Mouse (Mus musculus): ENCODE data around the gene Olfr654. TPM values are rescaled to one million over a fixed set of nuclear protein-coding genes. Genes with fewer than 3 reads are reported as not detected.

Olfr654 gene
- not detected for polyA plus RNA-seq (2017; shearing (Covaris generic))

GRCm38 (mm10) chr7:104586725-104587124 is at the start of gene Olfr654:
Olfr654 (plus strand) TSS chr7:104587025.

DNA sequence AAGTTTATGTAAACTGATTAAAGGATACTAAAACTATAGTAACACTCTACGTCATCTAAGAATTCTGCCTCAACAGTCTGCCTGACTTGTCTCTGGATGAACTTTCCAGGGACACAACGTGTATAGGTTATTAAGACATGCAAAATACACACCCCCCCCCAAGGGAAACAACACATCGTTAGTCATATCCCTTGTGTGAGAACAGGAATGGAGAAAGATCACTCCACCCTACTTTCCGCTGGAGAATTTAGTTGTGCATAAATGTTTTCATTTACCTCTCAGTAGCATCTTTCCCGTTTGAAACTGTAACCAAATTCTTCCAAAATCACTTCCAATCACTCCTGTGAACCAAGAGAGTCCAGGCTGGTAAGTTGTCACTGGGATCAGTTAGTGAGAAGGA is 37.0 kb upstream of the Olfr654 start, which contains the start of gene Olfr651:
Gene Olfr651 (plus strand): TSS at position 301 of the 400 bp plus-strand sequence.

DNA sequence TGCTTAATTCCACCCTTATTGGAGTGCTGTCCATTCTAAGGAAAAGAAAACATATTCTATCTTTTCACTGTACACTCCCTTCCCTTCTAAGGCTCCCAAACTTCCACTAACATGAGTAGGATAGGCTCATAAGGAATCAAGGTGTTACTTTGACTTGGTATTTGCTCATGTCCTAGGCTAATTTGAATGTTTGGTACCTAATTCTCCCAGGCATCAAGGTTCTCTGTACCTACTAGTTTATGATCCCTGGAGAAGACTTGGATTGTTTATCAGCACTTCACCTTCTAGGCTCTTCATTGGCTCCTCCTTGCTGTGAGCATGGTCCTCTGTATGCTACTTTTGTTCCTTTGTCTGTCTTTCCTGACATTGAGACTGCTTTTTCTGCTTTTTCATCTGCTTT is 26.2 kb upstream of the Olfr654 start, which contains the start of gene Olfr652:
Gene Olfr652 (plus strand): TSS at position 301 of the 400 bp plus-strand sequence.

DNA sequence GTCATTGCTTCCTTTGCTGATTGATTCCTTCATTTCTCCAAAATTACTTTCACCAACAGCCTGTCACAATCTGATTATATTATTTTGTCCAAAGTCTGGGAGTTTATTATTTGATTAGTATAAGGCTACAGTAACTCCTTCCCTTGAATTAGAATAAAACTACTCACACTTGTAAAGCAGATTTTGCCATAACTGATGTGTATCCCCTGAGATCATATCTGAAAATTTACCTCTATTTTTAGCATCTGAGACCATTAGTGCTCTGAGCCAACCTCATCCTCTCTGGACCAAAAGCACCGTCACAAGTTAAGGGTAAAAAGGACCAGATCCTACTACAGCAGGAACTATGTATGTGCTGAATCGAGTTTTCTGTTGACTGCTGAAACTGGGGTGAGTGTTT is 9.8 kb upstream of the Olfr654 start, which contains the start of gene Olfr653:
Gene Olfr653 (plus strand): TSS at position 301 of the 400 bp plus-strand sequence.

DNA sequence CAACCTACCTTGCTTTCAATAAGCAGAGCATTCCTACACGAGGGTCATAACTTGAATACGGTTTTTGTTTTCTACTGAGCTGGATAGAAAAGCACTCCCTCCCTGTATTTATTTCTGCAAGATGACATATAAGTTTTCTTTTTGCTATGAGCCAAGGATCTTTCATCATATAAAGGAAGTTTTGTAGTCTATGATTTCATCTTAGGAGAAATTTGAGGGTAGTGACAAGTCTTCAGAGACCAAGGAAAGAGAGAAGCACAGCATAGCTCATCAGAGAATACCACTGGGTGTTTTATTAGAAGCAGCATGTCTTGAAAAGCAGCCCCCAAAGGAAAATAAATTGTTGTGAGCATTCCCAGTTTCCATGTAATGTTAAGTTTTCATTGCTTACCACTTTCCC is 14.9 kb downstream of the Olfr654 start, which contains the start of gene Olfr655:
Gene Olfr655 (minus strand): TSS at position 101 of the 400 bp plus-strand sequence.

GRCm38 (mm10) chr7:104613655-104614054 is 26.8 kb downstream of the Olfr654 start, which contains the start of gene Olfr656:
Olfr656 (plus strand) TSS chr7:104613955.

GRCm38 (mm10) chr7:104624494-104624893 is 37.7 kb downstream of the Olfr654 start, which contains the start of gene Olfr657:
Olfr657 (plus strand) TSS chr7:104624794.

Other genes with a start within 250 kb of the Olfr654 start
- 8.7 TPM for gene Trim12c, start 233.7 kb upstream of the Olfr654 start, polyA plus RNA-seq (2017; shearing (Covaris generic))
- gene Trim30b, start 217.1 kb upstream of the Olfr654 start, polyA plus RNA-seq (2017; shearing (Covaris generic)): 0.22 TPM
- gene Trim30c, start 186.2 kb upstream of the Olfr654 start, polyA plus RNA-seq (2017; shearing (Covaris generic)): not detected
- gene Trim30a, start 121.8 kb upstream of the Olfr654 start, polyA plus RNA-seq (2017; shearing (Covaris generic)): 30.3 TPM
- 7.6 TPM for gene Trim30d, start 79.2 kb upstream of the Olfr654 start, polyA plus RNA-seq (2017; shearing (Covaris generic))
- gene Olfr651, start 36.9 kb upstream of the Olfr654 start, polyA plus RNA-seq (2017; shearing (Covaris generic)): not detected
- gene Olfr652, start 26.1 kb upstream of the Olfr654 start, polyA plus RNA-seq (2017; shearing (Covaris generic)): 0.10 TPM
- gene Olfr653, start 9.7 kb upstream of the Olfr654 start, polyA plus RNA-seq (2017; shearing (Covaris generic)): not detected
- not detected for gene Olfr655, start 14.8 kb downstream of the Olfr654 start, polyA plus RNA-seq (2017; shearing (Covaris generic))
- not detected for gene Olfr656, start 26.9 kb downstream of the Olfr654 start, polyA plus RNA-seq (2017; shearing (Covaris generic))
- gene Olfr657, start 37.8 kb downstream of the Olfr654 start, polyA plus RNA-seq (2017; shearing (Covaris generic)): not detected
- gene Olfr658, start 60.3 kb downstream of the Olfr654 start, polyA plus RNA-seq (2017; shearing (Covaris generic)): not detected
- gene Olfr659, start 79.7 kb downstream of the Olfr654 start, polyA plus RNA-seq (2017; shearing (Covaris generic)): 0.11 TPM
- gene Olfr661, start 99.5 kb downstream of the Olfr654 start, polyA plus RNA-seq (2017; shearing (Covaris generic)): not detected
- not detected for gene Usp17le, start 190.4 kb downstream of the Olfr654 start, polyA plus RNA-seq (2017; shearing (Covaris generic))

Measured in naive thymus-derived CD4-positive, alpha-beta T cell, adult 5 months (primary cell).